Mouse (Mus musculus): ENCODE data around the gene Acoxl.

The Acoxl gene

GRCm38 (mm10) chr2:128111537-128111936 is 272.9 kb downstream of the Acoxl start:
- no peak for DNase-seq (ENCODE audit: extremely low read depth, low read depth)

- DNase-seq (ENCODE audit: extremely low read depth, low read depth), result no peak
Measured at GRCm38 (mm10) chr2:128114621-128115020, 275.9 kb downstream of the Acoxl start.

GRCm38 (mm10) chr2:128115579-128115978 is 276.9 kb downstream of the Acoxl start:
- no peak for DNase-seq (ENCODE audit: extremely low read depth, low read depth)

- no peak for DNase-seq (ENCODE audit: extremely low read depth, low read depth)
Measured at GRCm38 (mm10) chr2:128117605-128118004, 278.9 kb downstream of the Acoxl start.

- DNase-seq (ENCODE audit: extremely low read depth, low read depth), result no peak
Measured at GRCm38 (mm10) chr2:128118971-128119370, 280.3 kb downstream of the Acoxl start.

- DNase-seq (ENCODE audit: extremely low read depth, low read depth), result peak; percentile 44
Measured at GRCm38 (mm10) chr2:128122491-128122890, 283.8 kb downstream of the Acoxl start.

- DNase-seq (ENCODE audit: extremely low read depth, low read depth), result no peak
Measured at GRCm38 (mm10) chr2:128122891-128123771, 284.5 kb downstream of the Acoxl start.

GRCm38 (mm10) chr2:128123921-128124683 is 285.4 kb downstream of the Acoxl start:
- no peak for DNase-seq (ENCODE audit: extremely low read depth, low read depth)

GRCm38 (mm10) chr2:128124693-128125092 is 286.0 kb downstream of the Acoxl start:
- no peak for DNase-seq (ENCODE audit: extremely low read depth, low read depth)

GRCm38 (mm10) chr2:128125635-128126470 is 287.2 kb downstream of the Acoxl start, which contains the start of gene Bcl2l11:
TSS of gene Bcl2l11 (plus strand) at chr2:128126038.
- DNase-seq (ENCODE audit: extremely low read depth, low read depth), result peak; percentile 80

GRCm38 (mm10) chr2:128126591-128127051 is 287.9 kb downstream of the Acoxl start:
- DNase-seq (ENCODE audit: extremely low read depth, low read depth), result peak; percentile 29

- peak; percentile 68 for DNase-seq (ENCODE audit: extremely low read depth, low read depth)
Measured at GRCm38 (mm10) chr2:128127121-128127671, 288.5 kb downstream of the Acoxl start.

GRCm38 (mm10) chr2:128127691-128128292 is 289.1 kb downstream of the Acoxl start:
- peak; percentile 29 for DNase-seq (ENCODE audit: extremely low read depth, low read depth)

- DNase-seq (ENCODE audit: extremely low read depth, low read depth), result no peak
Measured at GRCm38 (mm10) chr2:128128532-128128931, 289.9 kb downstream of the Acoxl start.

- no peak for DNase-seq (ENCODE audit: extremely low read depth, low read depth)
Measured at GRCm38 (mm10) chr2:128131503-128131902, 292.8 kb downstream of the Acoxl start.

GRCm38 (mm10) chr2:128132635-128133034 is 294.0 kb downstream of the Acoxl start:
- no peak for DNase-seq (ENCODE audit: extremely low read depth, low read depth)

GRCm38 (mm10) chr2:128133865-128134264 is 295.2 kb downstream of the Acoxl start:
- no peak for DNase-seq (ENCODE audit: extremely low read depth, low read depth)

GRCm38 (mm10) chr2:128134474-128134873 is 295.8 kb downstream of the Acoxl start:
- no peak for DNase-seq (ENCODE audit: extremely low read depth, low read depth)

- DNase-seq (ENCODE audit: extremely low read depth, low read depth), result no peak
Measured at GRCm38 (mm10) chr2:128134948-128135347, 296.3 kb downstream of the Acoxl start.

- no peak for DNase-seq (ENCODE audit: extremely low read depth, low read depth)
Measured at GRCm38 (mm10) chr2:128136769-128137433, 298.2 kb downstream of the Acoxl start.
